Mouse (Mus musculus) ES-E14 (cell line): ENCODE measurements around the gene Srl. TPM values are rescaled to one million over a fixed set of nuclear protein-coding genes. Genes with fewer than 3 reads are reported as not detected.

ENCODE experiments used
- DNase-seq: peaks from one replicate; pipeline ENCODE4 v3.0.0-alpha.2; 2013; ENCODE audit warnings: low read depth, low spot score
- H3K27ac ChIP-seq: 2 replicates; pipeline ENCODE4 v1.5.1; 2012; ENCODE audit warnings: low read depth, mild to moderate bottlenecking, low read length, moderate library complexity, mixed read lengths; ENCODE audit not compliant: poor library complexity, insufficient read depth, severe bottlenecking
- H3K36me3 ChIP-seq: 2 replicates; pipeline ENCODE4 v1.6.1; 2012; ENCODE audit warnings: mild to moderate bottlenecking, low read length, moderate library complexity, mixed read lengths; ENCODE audit not compliant: control insufficient read depth, poor library complexity, insufficient read depth, severe bottlenecking
- H3K4me1 ChIP-seq, 2 experiments: fragments of 150-350 bp in 1 of 2; sonication (generic) in 1 of 2; 2 replicates each; pipeline ENCODE4 v1.6.1; 2012; ENCODE audit warnings: low read length in 2 of 2, mild to moderate bottlenecking in 1 of 2, mixed read lengths in 1 of 2; ENCODE audit not compliant: control insufficient read depth in 2 of 2, insufficient read depth in 2 of 2, poor library complexity in 1 of 2
- H3K4me3 ChIP-seq, 2 experiments: fragments of 150-350 bp in 1 of 2; sonication (generic) in 1 of 2; 2 replicates each; pipeline ENCODE4 v1.5.1; 2012; ENCODE audit warnings: low read length in 2 of 2, low read depth in 1 of 2, mild to moderate bottlenecking in 1 of 2, mixed read lengths in 1 of 2; ENCODE audit not compliant: insufficient read depth in 1 of 2, poor library complexity in 1 of 2, severe bottlenecking in 1 of 2
- H3K9ac ChIP-seq: 2 replicates; pipeline ENCODE4 v1.6.1; 2012; ENCODE audit warnings: low read depth, mild to moderate bottlenecking, low read length, mixed read lengths; ENCODE audit not compliant: poor library complexity, insufficient read depth, severe bottlenecking
- H3K9me3 ChIP-seq: fragments of 150-350 bp; sonication (generic); 2 replicates; pipeline ENCODE4 v1.6.1; 2012; ENCODE audit warnings: low read depth, mild to moderate bottlenecking, low read length; ENCODE audit not compliant: control insufficient read depth, insufficient read depth
- CHD2 ChIP-seq: IDR thresholded peaks from 2 replicates; pipeline ENCODE4 v1.6.1; 2014; ENCODE audit warnings: mild to moderate bottlenecking, low read depth, low read length, inconsistent platforms
- HCFC1 ChIP-seq: IDR thresholded peaks from 2 replicates; pipeline ENCODE4 v1.6.1; 2012; ENCODE audit warnings: low read length, inconsistent platforms, borderline replicate concordance; ENCODE audit not compliant: insufficient read depth
- MAFK ChIP-seq: IDR thresholded peaks from 2 replicates; pipeline ENCODE4 v1.6.1; 2014; ENCODE audit warnings: mild to moderate bottlenecking, low read depth, low read length, inconsistent platforms; ENCODE audit not compliant: insufficient read depth
- ZC3H11A ChIP-seq: IDR thresholded peaks from 2 replicates; pipeline ENCODE4 v1.6.1; 2012; ENCODE audit warnings: low read depth, mild to moderate bottlenecking, inconsistent platforms, low read length, borderline replicate concordance
- ZNF384 ChIP-seq: IDR thresholded peaks from 2 replicates; pipeline ENCODE4 v1.6.1; 2012; ENCODE audit warnings: low read depth, low read length, inconsistent platforms
- in situ Hi-C, 2 experiments: fragments of 600-800 bp; cut with MboI; formaldehyde crosslinking; loops; one replicate each; pipeline ENCODE4 v1.15.1; 2025; ENCODE audit warnings: low sequenced_read_pairs in 2 of 2, inconsistent platforms in 1 of 2; ENCODE audit not compliant: unreplicated experiment in 2 of 2
- total RNA-seq: library from RNA; depleted of rRNA; stranded (reverse); fragments of 300-350 nt; gene quantifications from 2 replicates; pipeline ENCODE4 v1.2.3, GENCODE M21; 2012

Gene Srl
- total RNA-seq, 1 experiment, result 28.0 TPM

GRCm38 (mm10) chr16:4501703-4502102 is 39.9 kb downstream of the Srl start:
- no peaks in the 10 kb centered on the region for H3K36me3 ChIP-seq
- no peak for DNase-seq
- H3K9ac ChIP-seq, result no peak overlapping the region
- no peak for TF ChIP-seq ZC3H11A
- TF ChIP-seq ZNF384, result no peak
- in situ Hi-C loops, result no loop called here
- no peak overlapping the region for H3K27ac ChIP-seq
- no peaks in the 10 kb centered on the region for H3K9me3 ChIP-seq
- peaks cover 2 to 10% of the 10 kb centered on the region in 2 experiments; a peak in 1 of 4 replicates for H3K4me1 ChIP-seq
- H3K4me3 ChIP-seq, result no peak overlapping the region

DNA sequence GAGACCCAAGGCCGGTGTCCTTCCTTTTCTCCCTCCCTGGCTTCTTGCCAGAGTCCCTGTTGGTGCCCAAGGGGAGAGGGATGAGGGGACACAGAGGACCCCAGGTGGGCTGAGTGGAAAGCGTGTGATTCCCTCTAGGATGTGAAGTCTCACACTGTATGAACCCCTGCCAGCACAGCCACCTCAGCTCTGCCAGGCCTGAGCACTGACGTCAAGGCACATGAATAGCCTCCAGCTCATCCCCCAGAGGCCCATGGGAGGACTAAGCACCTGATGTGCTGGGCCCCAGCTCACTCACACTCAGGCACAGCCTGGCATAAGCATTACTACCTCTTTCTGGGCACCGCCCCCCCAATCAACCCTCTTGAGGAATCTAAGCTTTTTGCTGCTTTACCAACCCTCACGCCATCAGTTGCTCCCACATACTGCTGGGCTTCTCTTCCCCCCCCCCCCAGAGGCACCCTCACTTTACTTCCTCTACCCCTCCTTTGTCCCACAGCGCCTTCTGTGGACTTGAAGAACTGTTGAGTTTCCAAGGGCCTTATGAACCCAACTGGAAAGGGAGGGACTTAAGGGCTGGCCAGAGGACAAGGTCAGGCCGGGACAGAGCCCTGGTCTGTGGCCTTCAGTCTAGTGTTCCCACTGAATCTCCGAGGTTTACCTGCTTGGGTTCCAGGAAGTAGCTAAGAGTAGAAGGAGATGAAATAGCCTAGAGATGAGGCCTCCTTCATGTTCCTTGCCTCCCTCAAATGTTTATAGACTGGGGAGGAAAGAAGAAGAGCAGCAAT is 40.8 kb downstream of the Srl start:
- Histone ChIP-seq H3K9me3 (no peaks in the 10 kb centered on the region), H3K4me1 (peaks cover 6 to 10% of the 10 kb centered on the region in 2 experiments; a peak in 1 of 4 replicates), H3K9ac (no peak overlapping the region), H3K36me3 (no peaks in the 10 kb centered on the region), H3K4me3 (no peak overlapping the region), H3K27ac (no peak overlapping the region)
- DNase-seq, result no peak
- TF ChIP-seq ZNF384, result no peak
- no peak for TF ChIP-seq HCFC1
- TF ChIP-seq MAFK, result no peak
- in situ Hi-C loops, result no loop called here

DNA sequence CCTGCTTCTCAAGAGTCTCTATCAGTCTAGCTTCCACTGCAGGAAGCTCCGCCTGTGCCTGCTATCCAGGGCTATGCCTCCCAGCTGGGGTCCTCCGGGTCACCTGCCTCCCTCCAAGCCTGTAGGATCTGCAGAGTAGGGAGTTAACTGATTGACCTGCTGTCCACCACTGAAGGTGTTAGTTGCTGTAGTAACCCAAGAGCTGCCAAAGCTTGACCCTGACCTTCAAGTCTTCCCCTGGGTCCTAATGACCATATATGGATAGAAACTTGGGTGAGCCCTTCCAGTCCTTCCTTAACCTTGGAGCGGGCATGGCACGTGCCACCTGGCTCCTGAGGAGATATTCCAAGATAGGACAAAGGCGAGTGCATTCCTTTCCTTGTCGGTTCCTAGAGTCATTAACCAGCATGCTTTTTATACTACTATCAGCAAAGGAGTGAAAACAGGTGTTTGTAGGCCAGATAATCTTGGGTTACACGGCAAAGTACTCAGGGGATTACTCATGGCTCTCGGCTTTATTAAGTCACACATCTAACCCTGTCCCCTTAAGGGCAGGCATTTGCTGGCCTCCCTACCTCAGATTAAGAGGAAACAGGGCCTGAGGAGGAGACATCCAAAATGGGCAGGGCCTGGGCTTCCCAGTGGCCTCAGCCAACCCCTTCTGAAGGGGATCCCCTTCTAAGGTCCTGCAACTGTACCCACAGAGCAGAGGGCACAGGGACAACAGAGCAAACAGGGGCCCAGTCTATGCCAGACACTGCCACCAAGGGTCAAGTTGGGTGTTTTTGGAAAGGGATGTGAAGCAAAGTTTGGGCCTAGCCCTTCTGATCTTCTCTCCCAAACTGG is 43.6 kb downstream of the Srl start:
- no peaks in the 10 kb centered on the region for H3K36me3 ChIP-seq
- no peak for DNase-seq
- TF ChIP-seq ZC3H11A (no peak), CHD2 (no peak), HCFC1 (no peak), ZNF384 (no peak), MAFK (no peak)
- no peak overlapping the region for H3K9ac ChIP-seq
- peaks cover 6 to 10% of the 10 kb centered on the region in 2 experiments; a peak in 1 of 4 replicates for H3K4me1 ChIP-seq
- H3K9me3 ChIP-seq, result no peaks in the 10 kb centered on the region
- in situ Hi-C loops, result no loop called here
- no peak overlapping the region for H3K27ac ChIP-seq
- no peak overlapping the region for H3K4me3 ChIP-seq

DNA sequence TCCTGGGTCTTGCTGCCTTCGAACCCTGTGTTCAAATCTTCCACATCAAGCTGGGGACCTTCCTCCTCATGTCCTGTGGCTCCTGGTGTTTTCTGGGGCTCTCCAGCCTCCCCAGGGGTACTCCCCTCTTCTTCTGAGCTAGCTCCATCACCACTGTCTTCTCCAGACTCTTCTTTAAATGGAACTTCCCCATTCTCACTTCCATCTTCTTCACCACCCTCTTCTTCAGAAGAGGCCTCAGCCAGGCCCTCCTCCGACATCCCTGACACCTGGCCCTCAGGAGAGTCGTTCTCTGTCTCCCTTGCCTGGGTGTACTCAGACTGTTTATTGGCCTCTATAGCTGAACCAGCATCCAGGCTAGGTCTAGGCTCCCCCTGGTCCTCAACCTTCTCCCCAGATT is 45.1 kb downstream of the Srl start:
- Histone ChIP-seq H3K9me3 (no peaks in the 10 kb centered on the region), H3K9ac (no peak overlapping the region), H3K36me3 (peaks cover 3% of the 10 kb centered on the region; the same call in 1 of the 2 replicates), H3K4me1 (peaks cover 6 to 10% of the 10 kb centered on the region in 2 experiments; a peak in 1 of 4 replicates), H3K27ac (no peak overlapping the region), H3K4me3 (no peak overlapping the region)
- no peak for DNase-seq
- in situ Hi-C loops, result no loop called here
- TF ChIP-seq MAFK (no peak), ZNF384 (no peak), CHD2 (no peak), HCFC1 (no peak), ZC3H11A (no peak)
